ENCODE assay signal across 21 mouse cellular contexts in the genomic region with DNA sequence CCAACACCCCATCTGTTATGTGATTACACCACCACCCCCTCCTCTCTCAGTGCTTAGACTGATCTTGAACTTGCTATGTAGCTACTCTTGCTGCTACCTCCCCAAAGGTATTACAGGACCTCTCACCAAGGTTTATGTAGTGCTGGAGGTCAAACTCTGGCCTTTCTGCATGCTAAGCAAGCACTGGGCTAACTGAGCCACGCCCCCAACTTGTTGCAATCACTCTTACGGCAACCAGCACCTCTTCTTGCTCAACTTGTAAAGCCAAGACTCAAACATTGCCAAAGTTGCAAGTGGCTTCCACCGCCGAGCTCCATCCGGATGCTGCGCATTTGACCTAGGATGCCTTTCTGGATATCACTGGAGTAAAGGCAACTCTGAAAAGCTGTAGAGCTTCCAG.
DNase-seq lines count a peak whose midpoint lies in the region; ATAC-seq and TF ChIP-seq lines count a peak whose summit lies in the region.
"Had no signal": no experiment of that assay in that cellular context is flagged by ENCODE, and none has a peak within 500 bp of the region (broad histone marks: within the 10 kb centered on the region; RNA-seq: fewer than 3 reads in every experiment).

No protein-coding gene starts in this region.

- no peak overlapping the region for H3K27ac ChIP-seq in liver, embryonic 14.5 days
- H3K27ac ChIP-seq in liver, embryonic 12.5 days = no peak overlapping the region
- H3K27ac ChIP-seq in heart, embryonic 12.5 days (ENCODE audit: poor library complexity, severe bottlenecking) = no peak overlapping the region
- H3K27ac ChIP-seq: embryonic facial prominence, embryonic 15.5 days; lung, embryonic 15.5 days; midbrain, embryonic 12.5 days; stomach, embryonic 15.5 days had no signal

- H3K4me3 ChIP-seq in liver, embryonic 14.5 days (ENCODE audit: insufficient read depth in 1 of 2, low read depth in 2 of 2, low read length in 2 of 2) = no peak overlapping the region
- no peak overlapping the region for H3K4me3 ChIP-seq in liver, embryonic 12.5 days
- H3K4me3 ChIP-seq in lung, adult 2 months (replicated peaks; ENCODE audit: extremely low read depth, low read depth, low read length) = no peak overlapping the region
- no peak overlapping the region for H3K4me3 ChIP-seq in heart, embryonic 12.5 days
- H3K4me3 ChIP-seq: embryonic facial prominence, embryonic 15.5 days; lung, embryonic 15.5 days; midbrain, embryonic 12.5 days; stomach, embryonic 15.5 days had no signal

- peak in 2 of 3 experiments; percentile 7 to 13 for DNase-seq in liver, embryonic 14.5 days (ENCODE audit: low read depth in 3 of 3, low spot score in 3 of 3)
- DNase-seq in adrenal gland, postnatal 14 days = peak; percentile 72
- DNase-seq in lung, adult 2 months = peak; percentile 31
- peak; percentile 10 for DNase-seq in skeletal muscle tissue, adult 2 months (ENCODE audit: low read depth, low spot score)
- DNase-seq in heart, adult 8-10 months (ENCODE audit: low spot score) = no peak
- DNase-seq: B cell, adult 2 months; cerebellum, postnatal 10 days; embryo, embryonic 11 days; heart, postnatal 4 days; kidney, postnatal 10 days had no signal

- H3K9ac ChIP-seq in liver, embryonic 14.5 days (replicated peaks) = no peak overlapping the region
- H3K9ac ChIP-seq in liver, embryonic 12.5 days = no peak overlapping the region
- H3K9ac ChIP-seq in heart, embryonic 12.5 days = no peak overlapping the region
- H3K9ac ChIP-seq: embryonic facial prominence, embryonic 15.5 days; lung, embryonic 15.5 days; midbrain, embryonic 12.5 days; stomach, embryonic 15.5 days had no signal

- no peaks in the 10 kb centered on the region for H3K9me3 ChIP-seq in liver, embryonic 14.5 days (ENCODE audit: control insufficient read depth, low read length)
- no peaks in the 10 kb centered on the region for H3K9me3 ChIP-seq in liver, embryonic 12.5 days (replicated peaks)
- H3K9me3 ChIP-seq in heart, embryonic 12.5 days (replicated peaks) = no peaks in the 10 kb centered on the region
- H3K9me3 ChIP-seq: embryonic facial prominence, embryonic 15.5 days; lung, embryonic 15.5 days; midbrain, embryonic 12.5 days; stomach, embryonic 15.5 days had no signal

- no peaks in the 10 kb centered on the region for H3K4me1 ChIP-seq in liver, embryonic 14.5 days (replicated peaks; ENCODE audit: control insufficient read depth in 2 of 2, insufficient read depth in 2 of 2, low read length in 1 of 2)
- no peaks in the 10 kb centered on the region for H3K4me1 ChIP-seq in liver, embryonic 12.5 days
- H3K4me1 ChIP-seq in lung, adult 2 months (ENCODE audit: control insufficient read depth, insufficient read depth, low read length) = no peaks in the 10 kb centered on the region
- H3K4me1 ChIP-seq in heart, embryonic 12.5 days (replicated peaks) = no peaks in the 10 kb centered on the region
- H3K4me1 ChIP-seq: lung, embryonic 15.5 days; stomach, embryonic 15.5 days had no signal

- no peak for TF ChIP-seq POLR2A in lung, adult 2 months (IDR thresholded peaks at IDR 0.05; ENCODE audit: borderline replicate concordance, extremely low read depth, low read depth, low read length)

- 69% methylated on average over 6 of the region's 6 CpGs for WGBS in liver, embryonic 14.5 days (ENCODE audit: insufficient replicate concordance)
- 78% methylated on average over 6 of the region's 6 CpGs for WGBS in liver, embryonic 12.5 days (ENCODE audit: insufficient replicate concordance)
- WGBS in lung, adult 2 months = 71% methylated on average over 6 of the region's 6 CpGs
- WGBS in heart, embryonic 12.5 days = 90% methylated on average over 6 of the region's 6 CpGs

- no peaks in the 10 kb centered on the region for H3K36me3 ChIP-seq in liver, embryonic 14.5 days (replicated peaks; ENCODE audit: control insufficient read depth, insufficient read depth, low read depth)
- H3K36me3 ChIP-seq in liver, embryonic 12.5 days = no peaks in the 10 kb centered on the region
- H3K36me3 ChIP-seq in heart, embryonic 12.5 days = no peaks in the 10 kb centered on the region
- H3K36me3 ChIP-seq: embryonic facial prominence, embryonic 15.5 days; lung, embryonic 15.5 days; stomach, embryonic 15.5 days had no signal

- no peak for TF ChIP-seq CTCF in liver, embryonic 14.5 days (IDR thresholded peaks at IDR 0.05; ENCODE audit: low read depth)
- no peak for TF ChIP-seq CTCF in lung, adult 2 months (IDR thresholded peaks at IDR 0.05; ENCODE audit: insufficient read depth, low read length)

- no peak for ATAC-seq in liver, embryonic 14.5 days (ENCODE audit: insufficient read depth)
- no peak for ATAC-seq in liver, embryonic 12.5 days
- ATAC-seq in erythroblast, adult 5-6 weeks (replicated peaks; ENCODE audit: low FRiP score, poor library complexity, severe bottlenecking) = no peak
- no peak for ATAC-seq in heart, embryonic 12.5 days (ENCODE audit: insufficient number of reproducible peaks, low FRiP score)
- ATAC-seq: forebrain, embryonic 14.5 days; hindbrain, embryonic 16.5 days; intestine, postnatal 0 days; Patski had no signal

- H3K27me3 ChIP-seq in liver, embryonic 14.5 days (ENCODE audit: control insufficient read depth, insufficient read depth, low read length) = no peaks in the 10 kb centered on the region
- H3K27me3 ChIP-seq in liver, embryonic 12.5 days (replicated peaks) = no peaks in the 10 kb centered on the region
- H3K27me3 ChIP-seq in heart, embryonic 12.5 days (replicated peaks) = peaks cover 5% of the 10 kb centered on the region; the same call in 1 of the 2 replicates
- H3K27me3 ChIP-seq: embryonic facial prominence, embryonic 15.5 days; lung, embryonic 15.5 days; Patski; stomach, embryonic 15.5 days had no signal

- H3K4me2 ChIP-seq in liver, embryonic 14.5 days (ENCODE audit: low read depth) = no peak overlapping the region
- H3K4me2 ChIP-seq in liver, embryonic 12.5 days = no peak overlapping the region
- H3K4me2 ChIP-seq in heart, embryonic 12.5 days = no peak overlapping the region
- H3K4me2 ChIP-seq: embryonic facial prominence, embryonic 15.5 days; lung, embryonic 15.5 days; midbrain, embryonic 12.5 days; stomach, embryonic 15.5 days had no signal

- TF ChIP-seq EP300 in liver, embryonic 14.5 days (IDR thresholded peaks at IDR 0.05; ENCODE audit: low read depth) = no peak
